ENCODE assay signal across 28 mouse cellular contexts in the genomic region with DNA sequence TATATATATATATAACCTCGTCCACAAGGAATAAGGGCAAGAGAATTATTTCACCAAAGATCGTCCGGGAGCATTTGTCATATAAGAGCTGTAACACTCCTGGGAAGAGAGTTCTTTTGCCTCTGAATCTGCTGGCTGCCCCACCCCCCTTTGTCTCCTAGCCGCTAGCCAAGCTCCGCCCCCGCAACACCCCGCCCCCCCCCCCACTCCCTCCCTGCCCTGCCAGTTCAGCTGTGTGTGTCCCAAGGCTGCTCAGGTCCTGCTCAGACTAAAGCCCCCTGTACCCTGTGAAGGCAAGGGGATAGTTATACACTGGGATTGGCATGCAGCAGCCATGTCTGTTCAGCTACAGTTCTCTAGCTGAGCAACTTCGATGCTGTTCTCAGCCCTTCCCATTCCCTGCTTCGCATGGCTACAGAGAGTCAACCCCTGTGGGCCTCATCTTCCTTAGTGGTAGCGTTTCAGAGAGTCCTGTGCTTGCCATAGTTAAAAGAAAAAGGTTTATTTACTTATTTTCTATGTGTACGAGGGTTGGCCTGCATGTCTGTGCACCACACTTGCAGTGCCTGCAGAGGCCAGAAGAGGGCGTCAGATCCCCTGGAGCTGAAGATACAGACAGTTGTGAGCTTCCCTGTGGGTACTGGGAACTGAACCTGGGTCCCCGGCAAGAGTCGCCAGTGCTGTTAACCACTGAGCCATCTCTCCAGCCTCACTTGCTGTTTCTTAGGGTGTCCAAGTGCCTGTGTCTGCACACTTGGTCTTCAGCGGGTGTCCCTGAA. TPM values are rescaled to one million over a fixed set of nuclear protein-coding genes. Genes with fewer than 3 reads are reported as not detected.
DNase-seq lines count a peak whose midpoint lies in the region; ATAC-seq and TF ChIP-seq lines count a peak whose summit lies in the region.
"Had no signal": no experiment of that assay in that cellular context is flagged by ENCODE, and none has a peak within 500 bp of the region (broad histone marks: within the 10 kb centered on the region; RNA-seq: fewer than 3 reads in every experiment).

No protein-coding gene starts in this region.

- 0 out of 2 replicates have a peak, but pooled peaks have one; percentile 6 for TF ChIP-seq CTCF in liver, adult 2 months (IDR thresholded peaks at IDR 0.05; ENCODE audit: low read depth, low read length)
- TF ChIP-seq CTCF in testis, adult 2 months (IDR thresholded peaks at IDR 0.05; ENCODE audit: control insufficient read depth, insufficient read depth, insufficient replicate concordance, low read depth, low read length), result peak; percentile 81

- TF ChIP-seq POLR2A in liver, adult 2 months (IDR thresholded peaks at IDR 0.05; ENCODE audit: extremely low read depth, insufficient read depth, low read length), result no peak
- no peak for TF ChIP-seq POLR2A in testis, adult 2 months (IDR thresholded peaks at IDR 0.05; ENCODE audit: control insufficient read depth, low read depth, low read length)

- H3K4me3 ChIP-seq in hindbrain, embryonic 12.5 days, result no peak overlapping the region
- H3K4me3 ChIP-seq in hindbrain, embryonic 14.5 days (replicated peaks; ENCODE audit: low read length), result no peak overlapping the region
- no peak overlapping the region for H3K4me3 ChIP-seq in liver, adult 2 months (ENCODE audit: insufficient read depth, low read depth, low read length)
- no peak overlapping the region for H3K4me3 ChIP-seq in liver, embryonic 11.5 days (ENCODE audit: low read depth, low read length)
- H3K4me3 ChIP-seq in testis, adult 2 months (ENCODE audit: control insufficient read depth, low read depth, low read length), result peak overlapping the region; percentile 2
- H3K4me3 ChIP-seq: embryonic facial prominence, embryonic 15.5 days; heart, embryonic 12.5 days; midbrain, embryonic 12.5 days; myocyte had no signal

- 0 out of 2 replicates have a peak, but pooled peaks cover 5% of the 10 kb centered on the region for H3K9me3 ChIP-seq in hindbrain, embryonic 12.5 days (replicated peaks)
- no peaks in the 10 kb centered on the region for H3K9me3 ChIP-seq in hindbrain, embryonic 14.5 days (ENCODE audit: control insufficient read depth, low read length)
- H3K9me3 ChIP-seq in liver, embryonic 11.5 days (ENCODE audit: control insufficient read depth, low read length), result no peaks in the 10 kb centered on the region
- H3K9me3 ChIP-seq: embryonic facial prominence, embryonic 15.5 days; midbrain, embryonic 12.5 days had no signal

- peak; percentile 48; the same call in 1 of the 2 replicates for ATAC-seq in hindbrain, embryonic 12.5 days (ENCODE audit: low FRiP score)
- ATAC-seq in hindbrain, embryonic 14.5 days (ENCODE audit: low FRiP score), result no peak
- ATAC-seq in liver, embryonic 11.5 days (replicated peaks; ENCODE audit: low FRiP score), result no peak
- ATAC-seq in megakaryocyte, adult 5-6 weeks (ENCODE audit: poor library complexity, severe bottlenecking), result no peak
- ATAC-seq: activated CD4-positive, CD25-positive, alpha-beta regulatory T cell, adult 4 months had no signal

- no peak overlapping the region for H3K4me2 ChIP-seq in hindbrain, embryonic 12.5 days (replicated peaks)
- H3K4me2 ChIP-seq in hindbrain, embryonic 14.5 days (replicated peaks), result no peak overlapping the region
- no peak overlapping the region for H3K4me2 ChIP-seq in liver, embryonic 11.5 days
- H3K4me2 ChIP-seq: embryonic facial prominence, embryonic 15.5 days; heart, embryonic 12.5 days; midbrain, embryonic 12.5 days had no signal

- no peak overlapping the region for H3K27ac ChIP-seq in hindbrain, embryonic 12.5 days
- H3K27ac ChIP-seq in hindbrain, embryonic 14.5 days, result no peak overlapping the region
- H3K27ac ChIP-seq in liver, adult 2 months (replicated peaks; ENCODE audit: insufficient read depth, low read depth, low read length), result no peak overlapping the region
- no peak overlapping the region for H3K27ac ChIP-seq in liver, embryonic 11.5 days (ENCODE audit: low read depth, low read length)
- H3K27ac ChIP-seq in testis, adult 2 months (ENCODE audit: control insufficient read depth, insufficient read depth, low read depth, low read length), result no peak overlapping the region
- H3K27ac ChIP-seq: embryonic facial prominence, embryonic 15.5 days; macrophage; midbrain, embryonic 12.5 days had no signal

- H3K36me3 ChIP-seq in hindbrain, embryonic 12.5 days, result no peaks in the 10 kb centered on the region
- no peaks in the 10 kb centered on the region for H3K36me3 ChIP-seq in hindbrain, embryonic 14.5 days (replicated peaks; ENCODE audit: control insufficient read depth, insufficient read depth)
- H3K36me3 ChIP-seq in liver, adult 2 months (ENCODE audit: control insufficient read depth, insufficient read depth, low read length), result no peaks in the 10 kb centered on the region
- H3K36me3 ChIP-seq in liver, embryonic 11.5 days (ENCODE audit: control insufficient read depth, insufficient read depth, low read length), result no peaks in the 10 kb centered on the region
- no peaks in the 10 kb centered on the region for H3K36me3 ChIP-seq in testis, adult 2 months (ENCODE audit: control insufficient read depth, insufficient read depth, low read length)
- H3K36me3 ChIP-seq: embryonic facial prominence, embryonic 15.5 days; heart, embryonic 12.5 days; midbrain, embryonic 12.5 days had no signal

- no peak for DNase-seq in hindbrain, embryonic 14.5 days (ENCODE audit: low spot score)
- DNase-seq in liver, adult 2 months (ENCODE audit: extremely low read depth, low read depth, low spot score), result no peak
- DNase-seq in liver, embryonic 11.5 days (ENCODE audit: low spot score), result no peak
- no peak for DNase-seq in testis, postnatal 10 days (ENCODE audit: low spot score)
- DNase-seq in testis, postnatal 14 days (ENCODE audit: low spot score), result peak; percentile 64
- DNase-seq: adrenal gland, postnatal 14 days; cerebellum, adult 11 months; cerebellum, postnatal 14 days; embryo, embryonic 11 days; heart, postnatal 4 days; kidney, adult 18-20 months; lung, adult 18-20 months; thymus, postnatal 25 days had no signal

- peaks cover 5% of the 10 kb centered on the region; the same call in 1 of the 2 replicates for H3K4me1 ChIP-seq in hindbrain, embryonic 12.5 days
- H3K4me1 ChIP-seq in hindbrain, embryonic 14.5 days (replicated peaks; ENCODE audit: control insufficient read depth, insufficient read depth, low read length), result no peaks in the 10 kb centered on the region
- H3K4me1 ChIP-seq in liver, adult 2 months (ENCODE audit: control insufficient read depth, insufficient read depth, low read length), result no peaks in the 10 kb centered on the region
- no peaks in the 10 kb centered on the region for H3K4me1 ChIP-seq in liver, embryonic 11.5 days (replicated peaks; ENCODE audit: control insufficient read depth, insufficient read depth, low read length)
- peaks cover 12% of the 10 kb centered on the region for H3K4me1 ChIP-seq in testis, adult 2 months (ENCODE audit: control insufficient read depth, insufficient read depth, low read length)
- H3K4me1 ChIP-seq: heart, embryonic 12.5 days; midbrain, embryonic 12.5 days had no signal

- 55% methylated on average over 14 of the region's 15 CpGs for WGBS in hindbrain, embryonic 12.5 days
- 57% methylated on average over 13 of the region's 15 CpGs for WGBS in hindbrain, embryonic 14.5 days
- WGBS in liver, adult 2 months, result 55% methylated on average over 15 of the region's 15 CpGs
- 51% methylated on average over 15 of the region's 15 CpGs for WGBS in liver, embryonic 11.5 days

- no peaks in the 10 kb centered on the region for H3K79me2 ChIP-seq in liver, adult 2 months (ENCODE audit: control insufficient read depth, insufficient read depth, low read length)

- H3K9ac ChIP-seq in hindbrain, embryonic 12.5 days, result no peak overlapping the region
- no peak overlapping the region for H3K9ac ChIP-seq in hindbrain, embryonic 14.5 days
- no peak overlapping the region for H3K9ac ChIP-seq in liver, adult 2 months (ENCODE audit: low read depth, low read length)
- H3K9ac ChIP-seq in liver, embryonic 11.5 days (ENCODE audit: low read depth, low read length), result no peak overlapping the region
- H3K9ac ChIP-seq: embryonic facial prominence, embryonic 15.5 days; heart, embryonic 12.5 days; midbrain, embryonic 12.5 days had no signal

- H3K27me3 ChIP-seq in hindbrain, embryonic 12.5 days, result peaks cover 17% of the 10 kb centered on the region
- peaks cover 3% of the 10 kb centered on the region; the same call in 1 of the 2 replicates for H3K27me3 ChIP-seq in hindbrain, embryonic 14.5 days (ENCODE audit: control insufficient read depth, insufficient read depth, low read length)
- no peaks in the 10 kb centered on the region for H3K27me3 ChIP-seq in liver, adult 2 months (ENCODE audit: control insufficient read depth, insufficient read depth, low read length)
- peaks cover 7% of the 10 kb centered on the region for H3K27me3 ChIP-seq in liver, embryonic 11.5 days (replicated peaks; ENCODE audit: control insufficient read depth, insufficient read depth, low read length)
- no peaks in the 10 kb centered on the region for H3K27me3 ChIP-seq in testis, adult 2 months (ENCODE audit: control insufficient read depth, insufficient read depth, low read length)

RNA-seq across cellular contexts. Expression of gene Dtx1, which starts 7.1 kb away (rescaled TPM):
- polyA plus RNA-seq in hindbrain, embryonic 12.5 days (2016; fragmentation: Nextera tagmentation; extraction: Ambion mirVana), result 23.0 and 25.6 TPM in 2 replicates
- polyA plus RNA-seq in hindbrain, embryonic 14.5 days (2014; fragmentation: Nextera tagmentation; extraction: Ambion mirVana), result 53.9 and 64.1 TPM in 2 replicates
- total RNA-seq in liver, adult 2 months (2014; rRNA removed), result 0.65 and 1.4 TPM in 2 replicates
- 0.75 and 1.3 TPM in 2 replicates for polyA plus RNA-seq in liver, adult 2 months (2012; rRNA removed)
- polyA plus RNA-seq in liver, embryonic 11.5 days (2014; fragmentation: Nextera tagmentation; extraction: Ambion mirVana), result 0.23 and 1.1 TPM in 2 replicates
- 38.6 and 46.0 TPM in 2 replicates for polyA plus RNA-seq in testis, adult 2 months (2012; rRNA removed)
- total RNA-seq in megakaryocyte, adult 5-6 weeks (2015), result 0.30 and 0.40 TPM in 2 replicates
- not detected in 2 replicates for total RNA-seq in megakaryocyte, adult 5-6 weeks (2017)
- total RNA-seq: granulocyte monocyte progenitor cell, adult 5-6 weeks had no signal
- polyA plus RNA-seq: myocyte had no signal

RNA-seq across cellular contexts. Expression of gene Oas2, which starts 30.9 kb away (rescaled TPM):
- 0.30 TPM in 1 of 2 replicates, not detected in the other for polyA plus RNA-seq in hindbrain, embryonic 12.5 days (2016; fragmentation: Nextera tagmentation; extraction: Ambion mirVana)
- 0.16 and 0.32 TPM in 2 replicates for polyA plus RNA-seq in hindbrain, embryonic 14.5 days (2014; fragmentation: Nextera tagmentation; extraction: Ambion mirVana)
- total RNA-seq in liver, adult 2 months (2014; rRNA removed), result 1.8 and 1.9 TPM in 2 replicates
- 1.3 and 5.4 TPM in 2 replicates for polyA plus RNA-seq in liver, adult 2 months (2012; rRNA removed)
- polyA plus RNA-seq in liver, embryonic 11.5 days (2014; fragmentation: Nextera tagmentation; extraction: Ambion mirVana), result 0.23 and 0.29 TPM in 2 replicates
- 0.23 and 0.36 TPM in 2 replicates for polyA plus RNA-seq in testis, adult 2 months (2012; rRNA removed)
- 13.0 and 13.2 TPM in 2 replicates for total RNA-seq in megakaryocyte, adult 5-6 weeks (2015)
- total RNA-seq in megakaryocyte, adult 5-6 weeks (2017), result 3.9 and 7.5 TPM in 2 replicates
- total RNA-seq: CH12.LX had no signal
- polyA plus RNA-seq: myocyte; neural tube, embryonic 14.5 days had no signal

RNA-seq across cellular contexts. Expression of gene Oas3, which starts 58.7 kb away (rescaled TPM):
- 0.22 and 0.23 TPM in 2 replicates for polyA plus RNA-seq in hindbrain, embryonic 12.5 days (2016; fragmentation: Nextera tagmentation; extraction: Ambion mirVana)
- polyA plus RNA-seq in hindbrain, embryonic 14.5 days (2014; fragmentation: Nextera tagmentation; extraction: Ambion mirVana), result 0.46 and 0.95 TPM in 2 replicates
- total RNA-seq in liver, adult 2 months (2014; rRNA removed), result 0.87 and 1.4 TPM in 2 replicates
- polyA plus RNA-seq in liver, adult 2 months (2012; rRNA removed), result 0.91 and 1.7 TPM in 2 replicates
- 0.04 and 0.08 TPM in 2 replicates for polyA plus RNA-seq in liver, embryonic 11.5 days (2014; fragmentation: Nextera tagmentation; extraction: Ambion mirVana)
- 0.05 and 0.07 TPM in 2 replicates for polyA plus RNA-seq in testis, adult 2 months (2012; rRNA removed)
- total RNA-seq in megakaryocyte, adult 5-6 weeks (2015), result 20.8 and 22.8 TPM in 2 replicates
- 11.1 and 11.7 TPM in 2 replicates for total RNA-seq in megakaryocyte, adult 5-6 weeks (2017)
- total RNA-seq: gastrocnemius, adult 18-20 months; layer of hippocampus, adult 18-20 months; left cerebral cortex, postnatal 25 days had no signal

Comparison
In these comparisons a context has a peak if more than half of its experiments do, and no peak if none do; other contexts are left out.
1. RNA of gene Dtx1, which starts 7.1 kb away (polyA plus RNA-seq): 53.9 to 64.1 TPM in hindbrain, embryonic 14.5 days, 38.6 to 46.0 TPM in testis, adult 2 months and 23.0 to 25.6 TPM in hindbrain, embryonic 12.5 days; 0.75 to 1.3 TPM in liver, adult 2 months and 0.23 to 1.1 TPM in liver, embryonic 11.5 days; every median in the first group is over 10 times any median in the second.